Mouse (Mus musculus): ENCODE results near the gene Sgca.

Sgca gene

DNA sequence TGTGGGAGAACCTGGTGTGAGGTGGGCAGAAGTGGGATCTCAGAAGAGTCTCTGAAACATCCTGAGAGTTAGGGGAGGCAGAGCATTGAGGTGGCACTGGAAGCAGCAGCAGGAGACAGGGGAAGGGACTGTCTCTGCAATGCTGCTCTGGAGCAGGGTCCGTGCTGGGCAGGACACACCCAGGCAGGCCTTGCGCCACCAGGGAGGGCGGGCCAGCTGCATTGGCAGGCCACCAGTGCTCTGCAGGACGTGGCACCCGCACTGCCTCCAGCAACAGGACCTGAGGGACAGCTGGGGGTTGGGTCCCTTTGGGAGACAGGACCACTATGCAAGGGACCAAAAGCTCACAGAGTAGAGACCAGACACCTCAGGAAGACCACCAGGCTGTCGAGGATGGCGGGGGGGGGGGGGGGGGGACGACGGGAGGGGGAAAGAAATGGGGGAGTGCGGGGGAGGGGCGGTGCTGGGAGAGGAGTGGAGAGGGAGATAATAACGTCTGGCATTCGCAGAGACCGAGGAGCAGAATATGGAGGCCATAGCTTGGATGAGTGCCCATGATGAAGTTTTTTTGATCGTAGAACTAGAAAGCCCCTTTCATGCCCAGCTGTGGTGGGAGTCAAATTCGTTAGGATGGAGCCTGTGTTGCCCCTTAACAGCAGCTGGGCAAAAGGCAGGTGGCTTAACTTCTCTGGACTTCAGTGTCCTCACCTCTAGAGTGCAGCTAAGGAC is 60.3 kb downstream of the Sgca start:
- DNase-seq (ENCODE audit: extremely low spot score, low read depth, low spot score) = no peak

DNA sequence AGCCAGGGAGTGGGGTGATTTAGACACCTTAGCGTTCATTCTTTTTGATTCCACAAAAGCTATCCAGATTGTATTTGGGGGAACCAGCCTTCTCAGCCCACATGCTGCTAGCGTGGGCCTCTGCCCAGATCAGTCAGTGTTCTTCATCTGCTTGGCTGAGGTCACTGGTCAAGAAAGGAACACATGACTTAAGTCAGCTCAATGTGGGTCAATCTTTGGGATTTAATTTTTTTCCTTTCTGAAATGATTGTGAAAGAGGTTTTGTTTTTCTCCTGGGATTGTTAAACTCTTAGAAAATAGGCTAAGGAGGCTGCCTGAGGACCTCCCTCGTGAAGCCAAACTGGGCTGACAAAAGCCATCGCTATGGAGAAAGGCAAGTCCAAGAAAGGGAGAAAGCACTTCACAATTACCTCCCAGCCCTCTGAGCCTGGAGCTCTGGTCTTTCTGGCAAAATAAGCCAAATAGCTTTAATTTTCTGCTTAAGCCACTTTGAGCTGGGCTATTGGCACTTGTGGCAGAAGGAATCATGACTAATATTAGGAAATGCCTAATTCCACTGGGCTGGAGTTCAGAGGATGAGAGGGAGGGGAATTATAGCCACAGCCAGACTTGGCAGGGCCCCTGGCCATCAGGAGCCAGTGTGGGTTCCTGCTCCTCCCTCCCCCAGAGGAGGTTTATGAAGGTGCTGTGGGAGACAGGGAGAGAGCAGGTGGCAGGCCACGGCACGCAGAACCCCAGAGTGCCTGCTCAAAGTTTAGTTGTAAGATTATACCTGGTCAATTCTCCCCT is 62.6 kb downstream of the Sgca start:
- DNase-seq (ENCODE audit: extremely low spot score, low read depth, low spot score) = no peak
